Mouse (Mus musculus): ENCODE data around the gene Tmed1. TPM values are rescaled to one million over a fixed set of nuclear protein-coding genes. Genes with fewer than 3 reads are reported as not detected.

Gene Tmed1
- polyA plus RNA-seq, 1 experiment = 15.4 TPM

GRCm38 (mm10) chr9:21537009-21537408, 27.0 kb upstream of the Tmed1 start:
- TF ChIP-seq GATA1 (IDR thresholded peaks at IDR 0.05; ENCODE audit: low read length) = no peak

GRCm38 (mm10) chr9:21536501-21536900, 26.4 kb upstream of the Tmed1 start:
- TF ChIP-seq GATA1 (IDR thresholded peaks at IDR 0.05; ENCODE audit: low read length) = no peak

- TF ChIP-seq GATA1 (IDR thresholded peaks at IDR 0.05; ENCODE audit: low read length) = no peak
These were observed 17.9 kb upstream of the Tmed1 start for GRCm38 (mm10) chr9:21527917-21528324.

- TF ChIP-seq GATA1 (IDR thresholded peaks at IDR 0.05; ENCODE audit: low read length) = no peak
These were observed 17.2 kb upstream of the Tmed1 start for GRCm38 (mm10) chr9:21527100-21527801.

- TF ChIP-seq GATA1 (IDR thresholded peaks at IDR 0.05; ENCODE audit: low read length) = no peak
These were observed 16.5 kb upstream of the Tmed1 start for GRCm38 (mm10) chr9:21526634-21526944.

GRCm38 (mm10) chr9:21525937-21526633, 16.0 kb upstream of the Tmed1 start, which contains the start of gene AB124611:
TSS of gene AB124611 (plus strand) at chr9:21526176.
- no peak for TF ChIP-seq GATA1 (IDR thresholded peaks at IDR 0.05; ENCODE audit: low read length)

- no peak for TF ChIP-seq GATA1 (IDR thresholded peaks at IDR 0.05; ENCODE audit: low read length)
These were observed 15.3 kb upstream of the Tmed1 start for GRCm38 (mm10) chr9:21525142-21525936.

- no peak for TF ChIP-seq GATA1 (IDR thresholded peaks at IDR 0.05; ENCODE audit: low read length)
These were observed 8.0 kb upstream of the Tmed1 start for GRCm38 (mm10) chr9:21517947-21518495.

GRCm38 (mm10) chr9:21513466-21513865, 3.4 kb upstream of the Tmed1 start:
- no peak for TF ChIP-seq GATA1 (IDR thresholded peaks at IDR 0.05; ENCODE audit: low read length)

GRCm38 (mm10) chr9:21511052-21511451, 1.0 kb upstream of the Tmed1 start:
- no peak for TF ChIP-seq GATA1 (IDR thresholded peaks at IDR 0.05; ENCODE audit: low read length)

- TF ChIP-seq GATA1 (IDR thresholded peaks at IDR 0.05; ENCODE audit: low read length) = no peak
These were observed 600 bp upstream of the Tmed1 start for GRCm38 (mm10) chr9:21510689-21511015.

- no peak for TF ChIP-seq GATA1 (IDR thresholded peaks at IDR 0.05; ENCODE audit: low read length)
These were observed 1.1 kb downstream of the Tmed1 start for GRCm38 (mm10) chr9:21508871-21509404.

- no peak for TF ChIP-seq GATA1 (IDR thresholded peaks at IDR 0.05; ENCODE audit: low read length)
These were observed 2.2 kb downstream of the Tmed1 start for GRCm38 (mm10) chr9:21507753-21508430.

- no peak for TF ChIP-seq GATA1 (IDR thresholded peaks at IDR 0.05; ENCODE audit: low read length)
These were observed 4.3 kb downstream of the Tmed1 start for GRCm38 (mm10) chr9:21505767-21506166.

GRCm38 (mm10) chr9:21503352-21503751, 6.7 kb downstream of the Tmed1 start:
- TF ChIP-seq GATA1 (IDR thresholded peaks at IDR 0.05; ENCODE audit: low read length) = no peak
